ENCODE assay signal across 8 mouse cellular contexts in the genomic region with DNA sequence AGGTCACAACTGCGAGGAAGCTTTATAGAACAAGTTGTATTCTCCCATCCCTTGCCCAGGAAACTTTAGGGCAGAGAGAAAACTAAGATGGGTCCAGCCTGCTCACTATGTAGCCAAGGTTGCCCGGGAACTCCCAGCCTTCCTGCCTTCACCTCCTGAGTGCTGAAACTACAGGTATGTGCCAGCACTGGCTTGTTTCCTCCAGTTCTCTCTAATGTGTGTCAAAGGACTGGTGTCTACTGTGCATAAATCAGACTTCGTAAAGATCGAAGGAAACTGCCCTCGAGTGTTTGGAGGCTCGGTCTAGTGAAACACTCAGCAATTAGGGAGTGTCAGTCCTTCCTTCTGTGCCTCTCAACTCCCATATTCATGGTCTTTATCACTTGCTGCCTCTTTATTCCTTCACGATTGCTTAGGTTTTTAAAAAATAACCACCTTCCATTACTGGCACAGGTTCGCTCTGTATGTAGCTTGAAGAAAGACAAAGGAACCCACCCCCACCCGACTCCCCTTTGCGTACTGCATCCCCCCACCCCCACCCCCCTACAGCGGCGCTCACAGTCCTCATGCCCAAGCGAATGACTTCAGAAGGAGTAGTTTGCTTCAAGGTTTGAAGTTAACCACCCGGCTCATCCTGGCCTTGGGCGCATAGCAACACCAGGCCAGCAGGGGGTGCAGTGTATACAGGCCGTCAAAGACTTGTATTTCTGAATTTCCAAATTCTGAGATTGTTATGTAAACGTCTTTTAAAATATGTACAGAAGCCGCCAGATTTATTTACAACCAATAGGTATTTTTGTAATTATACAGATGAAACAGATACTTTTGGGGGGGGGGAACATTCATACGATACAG. TPM values are rescaled to one million over a fixed set of nuclear protein-coding genes. Genes with fewer than 3 reads are reported as not detected.
DNase-seq lines count a peak whose midpoint lies in the region; ATAC-seq and TF ChIP-seq lines count a peak whose summit lies in the region.

No protein-coding gene starts in this region.

- no peak for TF ChIP-seq POLR2A in bone marrow macrophage, adult 2 months (IDR thresholded peaks at IDR 0.05; ENCODE audit: borderline replicate concordance, low read depth, low read length)
- no peak for TF ChIP-seq POLR2A in embryonic fibroblast, embryonic 13.5 days (IDR thresholded peaks at IDR 0.05; ENCODE audit: low read depth, low read length)

- H3K36me3 ChIP-seq in C2C12 (ENCODE audit: control insufficient read depth, insufficient read depth) = no peaks in the 10 kb centered on the region
- no peaks in the 10 kb centered on the region for H3K36me3 ChIP-seq in heart, embryonic 16.5 days (ENCODE audit: control insufficient read depth, insufficient read depth)
- H3K36me3 ChIP-seq in liver, embryonic 15.5 days (replicated peaks) = no peaks in the 10 kb centered on the region
- no peaks in the 10 kb centered on the region for H3K36me3 ChIP-seq in neural tube, embryonic 12.5 days

- ATAC-seq in heart, embryonic 16.5 days (replicated peaks; ENCODE audit: extremely low read depth, insufficient read depth, low FRiP score) = peak; percentile 29; the same call in 1 of the 2 replicates
- no peak for ATAC-seq in liver, embryonic 15.5 days (ENCODE audit: insufficient read depth)
- ATAC-seq in neural tube, embryonic 12.5 days (ENCODE audit: low FRiP score, low read depth) = peak; percentile 75

- WGBS in heart, embryonic 16.5 days = 33% methylated on average over 19 of the region's 19 CpGs
- 33% methylated on average over 19 of the region's 19 CpGs for WGBS in liver, embryonic 15.5 days (ENCODE audit: insufficient replicate concordance)
- WGBS in neural tube, embryonic 12.5 days = 32% methylated on average over 19 of the region's 19 CpGs

- H3K9ac ChIP-seq in heart, embryonic 16.5 days (ENCODE audit: low read length) = peak overlapping the region; percentile 73
- no peak overlapping the region for H3K9ac ChIP-seq in liver, embryonic 15.5 days
- no peak overlapping the region for H3K9ac ChIP-seq in neural tube, embryonic 12.5 days

- H3K4me3 ChIP-seq in C2C12 (ENCODE audit: insufficient read depth, poor library complexity, severe bottlenecking) = no peak overlapping the region
- H3K4me3 ChIP-seq in bone marrow macrophage, adult 2 months (ENCODE audit: insufficient read depth, low read length) = no peak overlapping the region
- no peak overlapping the region for H3K4me3 ChIP-seq in embryonic fibroblast, embryonic 13.5 days (ENCODE audit: insufficient read depth, low read length)
- H3K4me3 ChIP-seq in heart, embryonic 16.5 days (ENCODE audit: low read length) = peak overlapping the region; percentile 57
- peak overlapping the region; percentile 30; the same call in 1 of the 2 replicates for H3K4me3 ChIP-seq in liver, embryonic 15.5 days (replicated peaks)
- no peak overlapping the region for H3K4me3 ChIP-seq in neural tube, embryonic 12.5 days

- peak; percentile 47 for TF ChIP-seq CTCF in C2C12 (IDR thresholded peaks at IDR 0.05; ENCODE audit: control insufficient read depth, insufficient read depth, insufficient read length)
- TF ChIP-seq CTCF in bone marrow macrophage, adult 2 months (IDR thresholded peaks at IDR 0.05; ENCODE audit: low read depth, low read length) = peak; percentile 89
- TF ChIP-seq CTCF in embryonic fibroblast, embryonic 13.5 days (IDR thresholded peaks at IDR 0.05; ENCODE audit: borderline replicate concordance, insufficient read depth, low read length) = peak; percentile 77; the same call in 1 of the 2 replicates

- no peaks in the 10 kb centered on the region for H3K79me2 ChIP-seq in C2C12 (ENCODE audit: control insufficient read depth, insufficient read depth)

- DNase-seq in kidney, postnatal 36 days = peak; percentile 74 to 88
- DNase-seq in telencephalon, adult 2 months (ENCODE audit: low read depth, low spot score) = peak; percentile 72

- peak overlapping the region; percentile 87 for H3K4me2 ChIP-seq in heart, embryonic 16.5 days (ENCODE audit: low read depth, low read length)
- H3K4me2 ChIP-seq in liver, embryonic 15.5 days = peak overlapping the region; percentile 62
- peak overlapping the region; percentile 58; the same call in 1 of the 2 replicates for H3K4me2 ChIP-seq in neural tube, embryonic 12.5 days (replicated peaks)

- H3ac ChIP-seq in C2C12 (ENCODE audit: control insufficient read depth, insufficient read length, low read depth) = no peak overlapping the region

- H3K27ac ChIP-seq in bone marrow macrophage, adult 2 months (ENCODE audit: insufficient read depth, low read depth, low read length) = no peak overlapping the region
- H3K27ac ChIP-seq in embryonic fibroblast, embryonic 13.5 days (ENCODE audit: insufficient read depth, low read length) = no peak overlapping the region
- H3K27ac ChIP-seq in heart, embryonic 16.5 days (ENCODE audit: low read length) = no peak overlapping the region
- no peak overlapping the region for H3K27ac ChIP-seq in liver, embryonic 15.5 days (replicated peaks)
- no peak overlapping the region for H3K27ac ChIP-seq in neural tube, embryonic 12.5 days

- H3K4me1 ChIP-seq in bone marrow macrophage, adult 2 months (ENCODE audit: control insufficient read depth, insufficient read depth, low read length) = peaks cover 5% of the 10 kb centered on the region; the same call in 1 of the 2 replicates
- peaks cover 9% of the 10 kb centered on the region for H3K4me1 ChIP-seq in embryonic fibroblast, embryonic 13.5 days (ENCODE audit: control insufficient read depth, insufficient read depth, low read length)
- H3K4me1 ChIP-seq in heart, embryonic 16.5 days (ENCODE audit: control insufficient read depth, insufficient read depth, low read length) = peaks cover 8% of the 10 kb centered on the region
- H3K4me1 ChIP-seq in liver, embryonic 15.5 days (replicated peaks) = peaks cover 14% of the 10 kb centered on the region
- H3K4me1 ChIP-seq in neural tube, embryonic 12.5 days = 0 out of 2 replicates have a peak, but pooled peaks cover 4% of the 10 kb centered on the region

- no peaks in the 10 kb centered on the region for H3K27me3 ChIP-seq in C2C12 (ENCODE audit: control insufficient read depth, insufficient read depth, insufficient read length)
- no peaks in the 10 kb centered on the region for H3K27me3 ChIP-seq in heart, embryonic 16.5 days (ENCODE audit: control insufficient read depth, insufficient read depth, low read length)
- H3K27me3 ChIP-seq in liver, embryonic 15.5 days = no peaks in the 10 kb centered on the region; the same call in 1 of the 2 replicates
- H3K27me3 ChIP-seq in neural tube, embryonic 12.5 days (replicated peaks) = no peaks in the 10 kb centered on the region

- H3K9me3 ChIP-seq in heart, embryonic 16.5 days (replicated peaks; ENCODE audit: control insufficient read depth, low read length) = no peaks in the 10 kb centered on the region
- no peaks in the 10 kb centered on the region for H3K9me3 ChIP-seq in liver, embryonic 15.5 days (replicated peaks)
- H3K9me3 ChIP-seq in neural tube, embryonic 12.5 days = no peaks in the 10 kb centered on the region

- no peaks in the 10 kb centered on the region for H3K79me3 ChIP-seq in C2C12 (ENCODE audit: low read depth)

TF ChIP-seq in C2C12, 6 proteins besides CTCF, POLR2A, EP300 and RAD21:
- TF ChIP-seq MYOD1 (IDR thresholded peaks at IDR 0.05; ENCODE audit: control insufficient read depth, insufficient read length, low read depth) (no peak), MYOG (IDR thresholded peaks at IDR 0.05; ENCODE audit: control insufficient read depth, extremely low read depth, insufficient read length) (no peak), FOSL1 (IDR thresholded peaks at IDR 0.05; ENCODE audit: insufficient read depth, low read length, poor library complexity, severe bottlenecking) (no peak), CEBPB (IDR thresholded peaks at IDR 0.05; ENCODE audit: low read depth) (no peak)

RNA-seq across cellular contexts. Expression of a gene that starts 24.6 kb away (rescaled TPM):
- polyA plus RNA-seq in C2C12 (2012; fragmentation: generic; extraction: Trizol) = not detected
- polyA plus RNA-seq in bone marrow macrophage, adult 2 months (2012; ENCODE audit: insufficient read depth, insufficient read length, missing spikeins) = not detected in 2 replicates
- not detected in 2 replicates for polyA plus RNA-seq in embryonic fibroblast, embryonic 13.5 days (2011; ENCODE audit: insufficient read length, low read depth, missing spikeins)
- polyA plus RNA-seq in heart, embryonic 16.5 days (2015; fragmentation: Nextera tagmentation; extraction: Ambion mirVana) = not detected in 2 replicates
- polyA plus RNA-seq in liver, embryonic 15.5 days (2015; fragmentation: Nextera tagmentation; extraction: Ambion mirVana) = 0.02 TPM in 1 of 2 replicates, not detected in the other
- 0.42 and 0.65 TPM in 2 replicates for polyA plus RNA-seq in neural tube, embryonic 12.5 days (2016; fragmentation: Nextera tagmentation; extraction: Ambion mirVana)

RNA-seq across cellular contexts. Expression of a gene that starts 25.7 kb away (rescaled TPM):
- not detected for polyA plus RNA-seq in C2C12 (2012; fragmentation: generic; extraction: Trizol)
- polyA plus RNA-seq in bone marrow macrophage, adult 2 months (2012; ENCODE audit: insufficient read depth, insufficient read length, missing spikeins) = not detected in 2 replicates
- polyA plus RNA-seq in embryonic fibroblast, embryonic 13.5 days (2011; ENCODE audit: insufficient read length, low read depth, missing spikeins) = not detected in 2 replicates
- polyA plus RNA-seq in heart, embryonic 16.5 days (2015; fragmentation: Nextera tagmentation; extraction: Ambion mirVana) = 0.34 TPM in 1 of 2 replicates, not detected in the other
- not detected in 2 replicates for polyA plus RNA-seq in liver, embryonic 15.5 days (2015; fragmentation: Nextera tagmentation; extraction: Ambion mirVana)
- 0.37 and 0.75 TPM in 2 replicates for polyA plus RNA-seq in neural tube, embryonic 12.5 days (2016; fragmentation: Nextera tagmentation; extraction: Ambion mirVana)

RNA-seq across cellular contexts. Expression of a gene that starts 47.8 kb away (rescaled TPM):
- 53.6 TPM for polyA plus RNA-seq in C2C12 (2012; fragmentation: generic; extraction: Trizol)
- polyA plus RNA-seq in bone marrow macrophage, adult 2 months (2012; ENCODE audit: insufficient read depth, insufficient read length, missing spikeins) = 35.7 and 40.1 TPM in 2 replicates
- polyA plus RNA-seq in embryonic fibroblast, embryonic 13.5 days (2011; ENCODE audit: insufficient read length, low read depth, missing spikeins) = 108 and 125 TPM in 2 replicates
- polyA plus RNA-seq in heart, embryonic 16.5 days (2015; fragmentation: Nextera tagmentation; extraction: Ambion mirVana) = 99.0 and 105 TPM in 2 replicates
- 85.4 and 91.0 TPM in 2 replicates for polyA plus RNA-seq in liver, embryonic 15.5 days (2015; fragmentation: Nextera tagmentation; extraction: Ambion mirVana)
- polyA plus RNA-seq in neural tube, embryonic 12.5 days (2016; fragmentation: Nextera tagmentation; extraction: Ambion mirVana) = 124 TPM in 2 replicates

Comparison
In these comparisons a context has a peak if more than half of its experiments do, and no peak if none do; other contexts are left out.
1. H3K4me3 ChIP-seq: peak in heart, embryonic 16.5 days (single experiment) and liver, embryonic 15.5 days (single experiment); none in C2C12 (single experiment), bone marrow macrophage, adult 2 months (single experiment), embryonic fibroblast, embryonic 13.5 days (single experiment) and neural tube, embryonic 12.5 days (single experiment).
2. Peak in every context shown above with its lines, with median percentiles within 50 percentile points of each other: CTCF ChIP-seq and H3K4me2 ChIP-seq.